Mouse (Mus musculus): ENCODE data around the gene Ccdc136. TPM values are rescaled to one million over a fixed set of nuclear protein-coding genes. Genes with fewer than 3 reads are reported as not detected.

Gene Ccdc136
- polyA plus RNA-seq, 1 experiment from 2014 or later, result 4.0 TPM

DNA sequence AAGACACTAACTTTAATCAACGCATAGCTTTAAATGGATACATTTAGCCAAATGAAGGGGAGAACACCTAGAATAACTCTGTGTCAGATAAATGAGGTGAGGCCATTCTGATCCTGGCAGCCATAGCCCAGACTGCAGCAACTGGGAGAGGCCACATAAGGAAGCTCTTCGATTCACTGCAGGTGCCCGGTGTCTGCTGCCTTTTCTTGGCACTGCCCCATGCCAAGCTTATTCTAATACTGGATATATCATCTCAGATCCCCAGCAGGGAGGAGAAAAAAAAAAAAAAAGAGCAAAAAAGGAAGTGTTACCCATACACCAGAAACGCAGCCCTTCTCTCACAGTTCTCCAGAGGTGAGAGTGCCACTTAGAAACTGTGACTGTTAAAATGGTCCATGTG is 18.7 kb upstream of the Ccdc136 start:
- Histone ChIP-seq H3K36me3 (ENCODE audit: control insufficient read depth, insufficient read depth) (peaks cover 51% of the 10 kb centered on the region), H3K4me1 (replicated peaks; ENCODE audit: control insufficient read depth, insufficient read depth, low read length) (no peaks in the 10 kb centered on the region), H3K4me2 (replicated peaks; ENCODE audit: low read depth) (no peak overlapping the region), H3K9ac (ENCODE audit: low read depth, low read length) (no peak overlapping the region), H3K27ac (ENCODE audit: low read depth, low read length) (no peak overlapping the region), H3K9me3 (ENCODE audit: control insufficient read depth) (no peaks in the 10 kb centered on the region), H3K4me3 (ENCODE audit: low read depth, low read length) (no peak overlapping the region), H3K27me3 (replicated peaks; ENCODE audit: control insufficient read depth, insufficient read depth, low read length) (no peaks in the 10 kb centered on the region)
- no peak for ATAC-seq
- 87% methylated on average over 4 of the region's 4 CpGs for WGBS
- TF ChIP-seq CTCF (IDR thresholded peaks at IDR 0.05; ENCODE audit: low read depth), result no peak

DNA sequence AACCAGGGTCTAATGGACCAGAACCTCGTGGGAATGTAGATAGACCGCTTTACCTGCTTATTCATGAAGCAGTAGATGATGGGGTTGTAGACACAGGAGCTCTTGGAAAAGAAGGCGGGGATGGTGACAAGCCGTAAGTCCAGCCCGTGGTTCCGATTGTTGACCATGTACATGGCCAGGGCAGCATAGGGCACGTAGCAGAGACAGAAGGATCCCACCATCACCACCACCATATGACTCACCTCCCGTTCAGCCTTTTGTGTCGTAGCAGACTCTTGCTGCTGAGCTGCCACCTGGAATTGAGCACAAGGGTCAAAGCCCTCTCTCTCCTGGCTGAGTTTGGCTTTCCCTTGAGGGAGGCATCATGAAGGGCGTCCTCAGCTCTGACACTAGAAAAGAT is 17.4 kb upstream of the Ccdc136 start:
- no peak for ATAC-seq
- Histone ChIP-seq H3K4me1 (replicated peaks; ENCODE audit: control insufficient read depth, insufficient read depth, low read length) (no peaks in the 10 kb centered on the region), H3K9ac (ENCODE audit: low read depth, low read length) (no peak overlapping the region), H3K36me3 (ENCODE audit: control insufficient read depth, insufficient read depth) (peaks cover 38% of the 10 kb centered on the region), H3K9me3 (ENCODE audit: control insufficient read depth) (no peaks in the 10 kb centered on the region), H3K27ac (ENCODE audit: low read depth, low read length) (no peak overlapping the region), H3K4me3 (ENCODE audit: low read depth, low read length) (no peak overlapping the region), H3K4me2 (replicated peaks; ENCODE audit: low read depth) (no peak overlapping the region), H3K27me3 (replicated peaks; ENCODE audit: control insufficient read depth, insufficient read depth, low read length) (no peaks in the 10 kb centered on the region)
- 89% methylated on average over 10 of the region's 10 CpGs for WGBS
- TF ChIP-seq CTCF (IDR thresholded peaks at IDR 0.05; ENCODE audit: low read depth), result no peak

DNA sequence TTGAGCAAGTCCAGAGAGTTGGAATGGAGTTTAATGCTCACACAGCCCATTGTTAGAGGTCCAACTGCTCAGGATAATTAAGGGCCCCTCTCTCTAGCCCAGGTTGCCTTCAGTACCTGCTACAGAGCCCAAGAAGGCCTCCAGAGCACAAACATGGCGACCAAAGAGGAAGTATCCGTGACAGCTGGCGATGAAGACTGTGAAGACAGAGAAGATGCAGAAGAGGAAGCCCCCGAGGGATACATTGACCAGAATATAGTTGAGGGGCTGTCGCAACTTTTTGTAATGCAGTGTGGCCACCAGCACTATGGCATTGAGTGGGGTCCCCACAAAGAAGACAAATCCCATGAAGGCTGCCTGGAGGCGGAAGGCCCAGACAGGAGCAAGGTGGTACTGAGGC is 16.2 kb upstream of the Ccdc136 start:
- no peak overlapping the region for H3K4me2 ChIP-seq (replicated peaks; ENCODE audit: low read depth)
- no peak overlapping the region for H3K27ac ChIP-seq (ENCODE audit: low read depth, low read length)
- TF ChIP-seq CTCF (IDR thresholded peaks at IDR 0.05; ENCODE audit: low read depth), result no peak
- H3K4me1 ChIP-seq (replicated peaks; ENCODE audit: control insufficient read depth, insufficient read depth, low read length), result no peaks in the 10 kb centered on the region
- no peak overlapping the region for H3K4me3 ChIP-seq (ENCODE audit: low read depth, low read length)
- no peaks in the 10 kb centered on the region for H3K9me3 ChIP-seq (ENCODE audit: control insufficient read depth)
- H3K27me3 ChIP-seq (replicated peaks; ENCODE audit: control insufficient read depth, insufficient read depth, low read length), result no peaks in the 10 kb centered on the region
- ATAC-seq, result no peak
- H3K36me3 ChIP-seq (ENCODE audit: control insufficient read depth, insufficient read depth), result peaks cover 27% of the 10 kb centered on the region
- H3K9ac ChIP-seq (ENCODE audit: low read depth, low read length), result no peak overlapping the region
- 92% methylated on average over 6 of the region's 6 CpGs for WGBS

DNA sequence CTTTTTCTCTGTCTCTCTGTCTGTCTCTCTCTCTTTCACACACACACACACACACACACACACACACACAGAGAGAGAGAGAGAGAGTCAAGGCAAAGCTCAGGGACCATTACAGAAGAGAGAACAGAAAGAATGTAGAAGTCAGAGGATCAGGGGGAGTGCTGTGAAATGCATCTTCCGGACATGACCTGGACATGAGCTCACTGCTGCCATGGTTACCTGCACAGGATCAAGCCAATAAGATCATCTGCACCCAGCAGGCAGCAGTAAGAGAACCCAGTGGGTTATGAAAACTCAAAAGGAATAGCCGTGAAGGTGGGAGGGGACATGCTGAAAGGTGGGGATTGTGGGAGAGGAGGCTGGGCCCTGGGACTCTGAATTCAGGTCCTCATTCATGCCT is 13.7 kb upstream of the Ccdc136 start:
- no peak overlapping the region for H3K9ac ChIP-seq (ENCODE audit: low read depth, low read length)
- no peak for TF ChIP-seq CTCF (IDR thresholded peaks at IDR 0.05; ENCODE audit: low read depth)
- H3K4me3 ChIP-seq (ENCODE audit: low read depth, low read length), result no peak overlapping the region
- H3K4me1 ChIP-seq (replicated peaks; ENCODE audit: control insufficient read depth, insufficient read depth, low read length), result no peaks in the 10 kb centered on the region
- H3K4me2 ChIP-seq (replicated peaks; ENCODE audit: low read depth), result no peak overlapping the region
- no peaks in the 10 kb centered on the region for H3K9me3 ChIP-seq (ENCODE audit: control insufficient read depth)
- H3K27me3 ChIP-seq (replicated peaks; ENCODE audit: control insufficient read depth, insufficient read depth, low read length), result no peaks in the 10 kb centered on the region
- ATAC-seq, result no peak
- H3K36me3 ChIP-seq (ENCODE audit: control insufficient read depth, insufficient read depth), result peaks cover 5% of the 10 kb centered on the region; the same call in 1 of the 2 replicates
- WGBS, result 55% methylated on average over 2 of the region's 2 CpGs
- no peak overlapping the region for H3K27ac ChIP-seq (ENCODE audit: low read depth, low read length)

DNA sequence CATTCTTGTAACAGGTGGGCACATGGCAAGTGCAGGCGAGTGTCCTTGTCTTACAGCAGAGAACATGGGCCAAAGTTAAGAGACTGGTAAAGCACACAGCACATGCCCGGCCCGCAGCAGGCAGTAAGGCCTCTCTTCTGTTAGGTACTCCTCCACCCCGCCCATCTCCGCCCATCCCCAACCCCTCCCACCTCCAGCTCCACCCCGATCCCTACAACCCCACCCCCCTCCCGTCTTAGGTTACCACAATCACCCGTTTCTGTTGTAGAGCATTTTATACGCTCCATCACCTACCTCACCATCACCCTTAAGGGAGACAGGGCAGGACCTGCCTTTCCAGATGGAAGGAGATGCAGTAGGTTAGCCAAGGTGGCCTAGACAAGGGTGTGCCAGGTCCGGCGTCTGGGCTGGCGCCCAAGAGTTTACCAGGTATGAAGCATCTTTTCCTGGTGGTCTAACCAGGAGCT is 8.0 kb upstream of the Ccdc136 start, which contains the start of gene Opn1sw:
TSS of gene Opn1sw (minus strand) at position 417 of the 467 bp plus-strand sequence.
- WGBS, result 10% methylated on average over 12 of the region's 12 CpGs
- H3K27me3 ChIP-seq (replicated peaks; ENCODE audit: control insufficient read depth, insufficient read depth, low read length), result no peaks in the 10 kb centered on the region
- no peaks in the 10 kb centered on the region for H3K4me1 ChIP-seq (replicated peaks; ENCODE audit: control insufficient read depth, insufficient read depth, low read length)
- H3K4me2 ChIP-seq (replicated peaks; ENCODE audit: low read depth), result peak within 1 kb of the TSS; percentile 42
- no peak for TF ChIP-seq CTCF (IDR thresholded peaks at IDR 0.05; ENCODE audit: low read depth)
- ATAC-seq, result peak; percentile 33; the same call in 1 of the 2 replicates
- no peaks in the 10 kb centered on the region for H3K9me3 ChIP-seq (ENCODE audit: control insufficient read depth)
- no peak within 1 kb of the TSS for H3K27ac ChIP-seq (ENCODE audit: low read depth, low read length)
- H3K36me3 ChIP-seq (ENCODE audit: control insufficient read depth, insufficient read depth), result no peaks in the 10 kb centered on the region
- H3K4me3 ChIP-seq (ENCODE audit: low read depth, low read length), result peak within 1 kb of the TSS; percentile 11; the same call in 1 of the 2 replicates
- H3K9ac ChIP-seq (ENCODE audit: low read depth, low read length), result no peak within 1 kb of the TSS

DNA sequence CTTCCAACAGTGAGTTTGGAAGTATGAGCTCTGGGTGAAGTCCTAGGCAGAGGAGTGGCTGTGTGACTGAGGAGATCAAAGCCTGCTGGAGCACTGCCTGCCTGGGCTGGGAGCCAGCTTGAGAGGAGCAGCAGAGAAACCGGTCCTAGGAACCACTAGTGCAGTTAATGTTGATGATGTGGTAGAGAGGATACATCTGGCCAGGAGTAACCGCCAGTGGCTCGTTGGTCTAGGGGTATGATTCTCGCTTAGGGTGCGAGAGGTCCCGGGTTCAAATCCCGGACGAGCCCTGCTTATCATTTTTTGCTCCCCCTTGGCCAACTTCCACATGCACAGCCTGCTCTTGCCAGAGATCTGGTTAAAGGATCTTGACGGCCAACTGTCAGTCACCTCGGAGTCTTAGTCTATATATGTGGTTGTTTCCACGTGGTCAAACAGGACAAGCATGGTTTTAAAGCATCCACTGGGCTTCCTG is 7.5 kb upstream of the Ccdc136 start:
- Histone ChIP-seq H3K4me3 (ENCODE audit: low read depth, low read length) (0 out of 2 replicates have a peak overlapping the region, but pooled peaks have one; percentile 11), H3K4me2 (replicated peaks; ENCODE audit: low read depth) (peak overlapping the region; percentile 42), H3K27ac (ENCODE audit: low read depth, low read length) (no peak overlapping the region), H3K4me1 (replicated peaks; ENCODE audit: control insufficient read depth, insufficient read depth, low read length) (no peaks in the 10 kb centered on the region), H3K36me3 (ENCODE audit: control insufficient read depth, insufficient read depth) (no peaks in the 10 kb centered on the region), H3K27me3 (replicated peaks; ENCODE audit: control insufficient read depth, insufficient read depth, low read length) (peaks cover 1% of the 10 kb centered on the region; the same call in 1 of the 2 replicates), H3K9me3 (ENCODE audit: control insufficient read depth) (no peaks in the 10 kb centered on the region), H3K9ac (ENCODE audit: low read depth, low read length) (no peak overlapping the region)
- WGBS, result 21% methylated on average over 11 of the region's 11 CpGs
- TF ChIP-seq CTCF (IDR thresholded peaks at IDR 0.05; ENCODE audit: low read depth), result no peak
- ATAC-seq, result peak; percentile 70; the same call in 1 of the 2 replicates
